Mouse (Mus musculus) v-Abl transformed pro-B cells (cell line): ENCODE results near the gene Aarsd1.
"Not testable (repeated sequence)": the region's sequence is repeated elsewhere in the genome, so short reads cannot be mapped to it uniquely, and the experiment has no call there.

Source experiments
- in situ Hi-C, 2 experiments: fragments of 400-800 bp; cut with MboI; formaldehyde crosslinking; loops; one replicate each; pipeline ENCODE4 v1.15.1; 2025; ENCODE audit not compliant: unreplicated experiment in 2 of 2

The Aarsd1 gene

DNA sequence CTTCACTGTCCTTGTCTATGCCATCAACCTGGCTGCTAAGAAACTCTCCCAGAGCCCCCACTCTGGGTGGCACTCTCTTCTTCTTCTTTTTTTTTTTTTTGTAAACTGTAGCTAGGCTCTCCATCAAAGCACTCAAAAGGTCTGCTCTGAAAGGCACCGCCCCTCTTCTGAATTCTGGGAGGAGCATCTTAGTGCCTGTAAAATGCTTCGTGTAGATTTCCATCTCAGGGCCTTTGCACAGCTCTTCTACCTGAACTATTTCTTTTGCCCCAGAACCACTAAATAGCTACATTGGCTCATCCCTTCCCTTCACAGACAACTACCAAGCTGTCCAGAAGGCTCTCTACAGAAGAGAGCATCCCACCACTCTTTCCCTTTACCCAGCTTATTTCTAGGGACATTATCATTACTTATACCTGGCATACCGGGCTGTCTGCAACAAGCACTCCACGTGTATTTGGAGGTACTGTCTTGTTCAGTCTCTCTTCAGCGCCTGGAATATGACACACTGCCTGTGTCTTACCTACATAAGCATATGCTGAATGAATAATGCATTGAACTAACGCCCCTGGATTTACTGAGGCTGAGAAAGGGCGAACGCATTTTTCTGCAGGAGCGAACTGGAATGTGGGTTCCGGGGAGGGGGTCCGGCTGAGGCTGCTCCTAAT lies 848 bp downstream of the Aarsd1 start:
- in situ Hi-C loops = no loop called here

DNA sequence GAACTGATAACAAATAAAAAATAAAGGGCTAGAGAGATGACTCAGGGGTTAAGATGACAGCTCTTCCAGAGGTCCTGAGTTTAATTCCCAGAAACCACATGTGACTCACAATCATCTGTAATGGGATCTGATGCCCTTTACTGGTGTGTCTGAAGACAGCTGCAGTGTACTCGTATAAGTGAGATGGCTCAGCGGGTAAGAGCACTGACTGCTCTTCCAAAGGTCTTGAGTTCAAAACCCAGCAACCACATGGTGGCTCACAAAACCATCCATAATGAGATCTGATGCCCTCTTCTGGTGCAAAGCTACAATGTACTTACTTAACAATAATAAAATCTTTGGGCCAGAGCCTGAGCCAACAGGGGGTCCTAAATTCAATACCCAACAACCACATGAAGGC lies 2.1 kb downstream of the Aarsd1 start:
- in situ Hi-C loops = no loop called here

DNA sequence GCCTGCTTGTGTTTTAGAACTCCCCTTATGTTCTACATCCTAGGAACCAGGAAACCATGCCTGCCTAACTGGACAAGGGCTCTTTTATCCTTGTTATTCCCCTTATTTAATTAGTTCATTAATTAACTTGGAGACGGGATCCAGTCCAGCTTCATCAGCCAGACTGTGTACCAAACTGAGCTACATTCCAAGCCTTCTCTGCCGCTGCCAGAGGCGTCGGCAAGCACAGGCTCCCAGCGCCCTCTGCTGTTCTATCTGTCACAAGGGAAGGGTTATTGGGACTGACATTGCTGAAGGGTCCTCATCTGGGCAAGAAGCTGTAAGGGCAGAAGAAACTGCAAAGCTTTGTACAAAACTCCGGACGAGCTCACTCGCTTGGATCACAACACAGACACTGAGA lies 22.3 kb downstream of the Aarsd1 start:
- in situ Hi-C loops = loop anchor here (5.0 to 10.0 kb wide), 3 partner anchors 73 to 183 kb away; no protein-coding TSS in a partner anchor

DNA sequence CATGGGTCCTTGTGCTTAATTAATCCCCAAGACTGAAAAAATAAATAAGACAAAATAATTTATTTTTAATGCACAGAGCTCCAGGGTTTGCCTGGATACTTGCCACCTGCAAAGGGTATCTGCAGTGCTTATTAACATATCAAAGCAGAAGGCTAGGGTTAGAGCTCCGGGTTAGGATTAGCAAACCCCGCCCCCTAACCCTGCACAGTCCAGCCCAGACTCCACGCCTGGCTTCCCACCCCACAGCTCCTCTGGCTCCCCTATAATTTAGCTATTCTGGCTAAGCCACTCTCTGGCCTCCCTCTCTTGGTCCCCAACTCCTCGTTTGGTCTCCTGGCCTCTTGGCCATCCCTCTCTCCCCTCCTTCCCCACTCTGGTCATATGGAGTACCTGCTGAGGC lies 35.6 kb downstream of the Aarsd1 start:
- in situ Hi-C loops = no loop called here

DNA sequence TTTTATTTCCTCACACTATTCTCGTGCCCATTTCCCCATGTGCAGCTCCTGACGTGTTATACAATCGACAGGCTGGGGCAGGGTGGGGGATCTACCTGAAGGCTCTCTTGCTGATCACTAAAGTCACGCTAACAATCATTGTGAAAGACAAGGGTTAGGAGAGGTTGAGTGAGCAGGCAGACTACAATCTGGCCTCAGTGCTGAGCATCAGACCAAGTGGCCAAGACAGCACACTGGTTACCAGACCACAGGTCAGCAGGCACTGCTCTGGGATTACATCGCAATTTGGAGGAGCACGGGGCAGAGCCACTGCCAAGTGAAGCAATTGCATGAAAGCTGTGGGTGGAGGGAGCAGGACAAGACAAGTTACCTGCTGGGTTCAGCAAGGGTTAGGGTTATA lies 38.5 kb downstream of the Aarsd1 start:
- in situ Hi-C loops = no loop called here

DNA sequence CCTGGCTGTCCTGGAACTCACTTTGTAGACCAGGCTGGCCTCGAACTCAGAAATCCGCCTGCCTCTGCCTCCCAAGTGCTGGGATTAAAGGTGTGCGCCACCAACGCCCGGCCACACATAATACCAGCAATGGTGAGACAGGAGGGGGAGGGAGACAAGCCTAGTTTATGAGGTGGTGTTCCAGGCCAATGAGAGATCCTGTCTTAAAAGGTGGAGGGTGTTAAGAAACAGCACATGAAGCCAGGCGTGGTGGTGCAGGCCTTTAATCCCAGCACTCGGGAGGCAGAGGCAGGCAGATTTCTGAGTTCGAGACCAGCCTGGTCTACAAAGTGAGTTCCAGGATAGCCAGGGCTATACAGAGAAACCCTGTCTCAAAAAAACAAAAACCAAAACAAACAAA lies 39.2 kb downstream of the Aarsd1 start:
- in situ Hi-C loops = not testable (repeated sequence)

DNA sequence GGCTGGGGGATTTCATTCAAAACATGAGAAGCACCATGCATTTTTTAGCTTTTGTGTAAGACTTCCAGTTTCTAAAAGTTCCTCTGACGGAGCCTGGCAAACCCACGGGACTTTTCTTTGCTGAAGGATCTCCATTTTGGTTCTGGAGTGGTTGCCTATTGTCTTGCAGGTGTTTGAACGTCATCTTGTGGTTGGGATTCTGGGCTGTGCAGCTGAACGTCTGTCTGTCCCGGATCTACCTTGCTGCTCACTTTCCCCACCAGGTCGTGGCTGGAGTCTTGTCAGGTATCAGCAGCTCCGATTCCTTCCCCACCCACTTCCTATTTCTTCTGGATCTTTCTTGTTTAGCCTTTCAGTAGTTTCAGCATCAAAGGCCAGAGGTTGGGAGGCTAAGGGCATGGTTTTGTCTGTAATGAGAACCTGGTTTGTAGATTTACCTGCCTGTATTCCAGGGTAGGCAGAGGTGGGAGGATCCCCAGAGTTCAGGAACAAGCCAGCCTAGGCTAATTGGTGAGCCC lies 42.9 kb downstream of the Aarsd1 start:
- in situ Hi-C loops = no loop called here

DNA sequence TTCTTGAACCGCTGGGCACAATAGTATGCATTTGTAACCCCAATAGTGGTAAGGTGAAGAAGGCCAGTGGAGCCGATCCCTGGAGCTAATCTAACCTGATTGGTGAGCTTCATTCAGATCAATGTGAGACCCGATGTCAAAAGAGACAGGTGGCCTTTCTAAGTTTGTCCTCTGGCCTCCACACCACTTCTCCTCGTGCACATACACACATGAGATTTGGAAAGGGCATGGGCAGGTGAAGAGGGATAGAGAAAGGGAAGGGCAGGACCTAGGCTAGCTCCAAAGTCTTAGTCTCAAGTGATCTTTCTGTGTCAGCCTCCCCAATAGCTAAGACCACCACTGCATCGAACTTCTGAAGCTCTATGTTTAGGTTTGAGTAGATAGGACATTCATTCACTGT lies 47.3 kb downstream of the Aarsd1 start:
- in situ Hi-C loops = no loop called here

DNA sequence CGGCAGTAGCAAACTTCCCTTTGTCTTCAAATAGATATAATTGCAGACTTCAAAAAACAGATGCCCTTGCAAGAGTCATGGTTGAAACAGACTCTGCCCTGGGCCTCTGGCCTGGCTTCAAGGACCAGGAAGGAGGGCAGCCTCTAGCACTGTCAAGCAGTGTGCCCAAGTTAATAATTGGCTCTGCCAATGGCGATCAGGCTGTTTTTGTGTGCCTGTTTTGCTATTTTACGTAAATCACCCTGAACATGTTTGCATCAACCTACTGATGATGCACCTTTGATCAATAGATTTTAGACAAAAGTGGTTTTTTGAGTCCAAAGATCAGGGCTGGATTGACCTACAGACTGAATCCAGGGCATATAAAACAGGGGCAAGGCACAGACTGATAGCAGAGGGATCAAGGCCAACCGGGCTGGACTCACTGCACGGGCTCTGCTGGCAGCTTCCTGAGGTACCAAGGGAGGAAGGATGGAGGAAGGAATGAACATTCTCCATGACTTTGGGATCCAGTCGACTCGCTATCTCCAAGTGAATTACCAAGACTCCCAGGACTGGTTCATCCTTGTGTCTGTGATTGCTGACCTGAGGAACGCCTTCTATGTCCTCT lies 50.0 kb downstream of the Aarsd1 start, which contains the start of gene G6pc:
G6pc (plus strand) TSS at position 236 of the 610 bp plus-strand sequence.
- in situ Hi-C loops = no loop called here

DNA sequence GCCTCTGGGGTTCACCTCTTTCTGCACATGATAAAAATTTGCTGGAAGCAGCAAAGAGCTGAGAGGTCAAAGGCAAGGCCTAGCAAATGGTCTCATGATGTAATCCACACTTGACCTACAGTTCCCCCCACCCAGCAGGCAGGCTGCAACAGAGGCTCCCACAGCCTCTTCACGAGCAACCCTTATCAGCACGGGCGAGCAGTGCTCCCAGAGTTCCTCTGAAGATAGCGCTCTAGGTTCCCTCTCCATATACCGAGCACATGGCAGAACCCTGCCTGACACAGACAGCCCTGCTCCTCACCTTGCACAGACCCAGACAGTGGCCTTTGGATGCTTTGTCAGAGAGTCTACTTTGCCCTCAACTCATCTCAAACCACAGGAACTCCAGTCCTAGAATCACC lies 52.9 kb downstream of the Aarsd1 start:
- in situ Hi-C loops = no loop called here

DNA sequence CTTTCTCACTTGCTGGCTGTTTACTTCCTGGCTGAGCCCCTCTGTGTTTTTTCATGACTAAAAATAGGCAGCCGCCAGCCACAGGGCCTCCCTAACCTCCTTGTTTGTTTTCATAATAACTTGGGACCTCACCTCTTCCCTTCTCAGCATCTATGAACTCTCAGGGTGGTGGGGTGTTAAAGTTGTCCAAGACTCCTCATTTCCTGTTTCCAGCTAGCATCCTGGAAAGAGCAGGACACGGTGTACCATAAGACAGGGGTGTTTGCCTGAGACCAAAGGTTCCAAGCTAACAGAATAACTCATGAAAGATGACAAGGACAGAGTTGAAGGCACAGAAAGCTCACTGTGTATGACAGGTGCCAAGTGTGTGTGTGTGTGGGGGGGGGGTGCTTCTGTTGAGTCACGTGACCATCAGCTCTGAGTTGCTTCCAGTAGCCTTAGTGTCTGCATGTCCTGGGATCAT lies 56.7 kb downstream of the Aarsd1 start:
- in situ Hi-C loops = no loop called here

DNA sequence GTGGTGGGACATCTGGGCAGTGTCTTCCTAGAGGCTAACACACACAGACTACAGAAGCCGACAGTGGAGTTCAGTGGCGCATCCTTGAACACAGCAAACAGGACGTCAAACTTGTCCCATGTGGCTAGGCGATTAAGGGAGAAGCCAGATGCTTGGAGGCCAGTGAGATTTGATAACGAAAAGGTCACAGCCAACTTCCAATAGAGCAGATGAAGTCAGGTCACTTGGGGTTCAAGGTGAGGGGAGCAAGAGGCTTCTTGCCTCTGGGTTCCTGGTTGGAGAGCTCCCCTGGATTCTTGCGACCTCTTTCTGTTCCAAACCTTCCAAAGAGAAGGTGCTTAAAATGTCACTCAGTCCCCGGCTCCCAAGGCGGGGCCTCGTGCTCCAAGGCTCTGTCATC lies 57.6 kb downstream of the Aarsd1 start:
- in situ Hi-C loops = no loop called here

DNA sequence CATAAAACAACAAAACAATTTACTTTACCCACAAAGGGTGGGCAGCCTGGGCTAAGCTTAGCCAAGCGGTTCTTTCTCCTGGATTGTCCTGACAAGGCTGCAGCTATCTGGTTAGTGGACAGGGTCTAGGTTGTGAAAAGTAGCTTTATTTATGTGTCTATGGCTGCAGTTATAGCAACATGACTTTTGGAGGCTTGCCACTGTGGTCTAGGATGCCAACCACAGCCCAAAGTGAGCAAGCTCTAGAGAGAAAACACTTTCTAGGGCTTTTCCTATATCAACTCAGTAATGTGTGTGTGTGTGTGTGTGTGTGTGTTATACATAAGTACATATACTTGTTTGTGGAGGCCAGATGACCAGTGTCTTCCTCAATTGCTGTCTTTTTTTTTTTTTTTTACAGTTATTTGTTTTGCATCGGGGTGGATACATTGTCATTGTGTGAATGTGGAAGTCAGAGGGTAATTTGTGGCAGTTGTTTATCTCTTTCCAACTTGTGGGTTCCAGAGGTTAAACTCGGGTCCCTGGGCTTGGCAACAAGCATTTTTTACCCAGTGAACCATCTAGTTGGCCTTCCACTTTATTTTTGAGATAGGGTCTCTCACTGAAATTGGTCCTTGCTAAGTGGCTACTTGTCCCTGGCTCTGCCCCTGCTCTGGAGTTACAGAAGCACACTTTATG lies 59.8 kb downstream of the Aarsd1 start:
- in situ Hi-C loops = no loop called here
